10 mouse cellular contexts compared by ENCODE assay signal in the genomic region with DNA sequence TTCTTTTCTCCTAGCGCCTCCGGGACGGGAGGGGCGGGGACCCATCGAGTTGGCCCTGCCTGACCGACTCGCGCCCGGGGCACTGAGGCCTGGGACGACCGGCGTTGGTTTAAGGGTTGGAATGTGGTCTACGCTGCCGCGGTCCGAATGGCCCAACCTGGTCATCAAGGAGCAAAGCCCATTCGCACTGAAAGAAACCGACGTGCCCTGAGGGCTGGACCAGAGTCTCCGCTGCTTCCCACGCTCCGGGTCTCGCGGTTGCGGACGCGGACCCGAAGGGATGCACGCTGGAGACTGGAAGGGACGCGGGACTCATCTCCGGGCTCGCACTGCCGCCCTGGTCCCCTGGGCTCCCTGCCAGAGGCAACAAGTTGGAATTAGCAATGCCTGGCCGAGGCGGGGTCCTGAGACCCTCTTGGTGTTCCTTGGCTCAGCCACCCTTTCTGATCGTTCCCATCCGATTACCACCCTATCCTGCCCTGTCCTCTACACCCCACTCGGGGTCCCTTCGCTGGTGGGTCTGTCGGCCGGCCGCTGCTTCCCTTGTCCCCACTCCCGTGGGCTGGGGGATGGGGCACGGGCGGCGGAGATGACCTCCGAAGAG. TPM values are rescaled to one million over a fixed set of nuclear protein-coding genes. Genes with fewer than 3 reads are reported as not detected.
A peak's percentile ranks its signal among the peaks of the same experiment; 100 is the strongest.
DNase-seq lines count a peak whose midpoint lies in the region; ATAC-seq lines count a peak whose summit lies in the region.
"Had no signal": no experiment of that assay in that cellular context is flagged by ENCODE, and none has a peak within 500 bp of the region (broad histone marks: within the 10 kb centered on the region; RNA-seq: fewer than 3 reads in every experiment).

No protein-coding gene starts in this region.

- H3K9me3 ChIP-seq in embryonic facial prominence, embryonic 14.5 days (ENCODE audit: control insufficient read depth, low read length) = no peaks in the 10 kb centered on the region
- no peaks in the 10 kb centered on the region for H3K9me3 ChIP-seq in intestine, embryonic 16.5 days (ENCODE audit: control insufficient read depth, low read length)
- no peaks in the 10 kb centered on the region for H3K9me3 ChIP-seq in neural tube, embryonic 15.5 days (replicated peaks)

- peak; percentile 35 for DNase-seq in left cerebral cortex, postnatal 4 days
- DNase-seq in left cerebral cortex, adult 9 months (ENCODE audit: low spot score in 2 of 2) = no peak
- no peak for DNase-seq in embryonic facial prominence, embryonic 14.5 days (ENCODE audit: low spot score)
- no peak for DNase-seq in right cerebral cortex, postnatal 10 days (ENCODE audit: low spot score in 2 of 2)
- no peak for DNase-seq in spleen, postnatal 14 days (ENCODE audit: low spot score in 2 of 2)
- DNase-seq in cerebellum, adult 11-12 months = no peak

- peaks cover 98% of the 10 kb centered on the region for H3K27me3 ChIP-seq in embryonic facial prominence, embryonic 14.5 days (replicated peaks; ENCODE audit: control insufficient read depth, insufficient read depth, low read length)
- peaks cover 95% of the 10 kb centered on the region for H3K27me3 ChIP-seq in intestine, embryonic 16.5 days (replicated peaks; ENCODE audit: control insufficient read depth, insufficient read depth, low read length)
- peaks cover 95% of the 10 kb centered on the region for H3K27me3 ChIP-seq in neural tube, embryonic 15.5 days (replicated peaks)

- WGBS in embryonic facial prominence, embryonic 14.5 days = under 1% methylated on average over 36 of the region's 48 CpGs
- 0% methylated on average over 48 of the region's 48 CpGs for WGBS in intestine, embryonic 16.5 days
- WGBS in neural tube, embryonic 15.5 days = under 1% methylated on average over 47 of the region's 48 CpGs

- intact Hi-C loops in left cerebral cortex, postnatal 4 days (cut with DNase I) = no loop called here

- no peaks in the 10 kb centered on the region for H3K36me3 ChIP-seq in embryonic facial prominence, embryonic 14.5 days (ENCODE audit: control insufficient read depth, insufficient read depth, low read length)
- H3K36me3 ChIP-seq in intestine, embryonic 16.5 days (ENCODE audit: control insufficient read depth, insufficient read depth, low read length) = no peaks in the 10 kb centered on the region
- H3K36me3 ChIP-seq in neural tube, embryonic 15.5 days = no peaks in the 10 kb centered on the region

- peak overlapping the region; percentile 49 for H3K4me2 ChIP-seq in embryonic facial prominence, embryonic 14.5 days (ENCODE audit: low read depth, low read length)
- H3K4me2 ChIP-seq in intestine, embryonic 16.5 days (ENCODE audit: low read depth, low read length) = peak overlapping the region; percentile 16; the same call in 1 of the 2 replicates
- H3K4me2 ChIP-seq in neural tube, embryonic 15.5 days = peak overlapping the region; percentile 45

- peak overlapping the region; percentile 32 for H3K4me3 ChIP-seq in embryonic facial prominence, embryonic 14.5 days (ENCODE audit: low read depth, low read length)
- H3K4me3 ChIP-seq in intestine, embryonic 16.5 days (ENCODE audit: low read length) = peak overlapping the region; percentile 23
- peak overlapping the region; percentile 23 for H3K4me3 ChIP-seq in neural tube, embryonic 15.5 days (replicated peaks)
- H3K4me3 ChIP-seq: layer of hippocampus, adult 2 months had no signal

- peak overlapping the region; percentile 34; the same call in 1 of the 2 replicates for H3K9ac ChIP-seq in embryonic facial prominence, embryonic 14.5 days (ENCODE audit: low read depth, low read length)
- 0 out of 2 replicates have a peak overlapping the region, but pooled peaks have one; percentile 11 for H3K9ac ChIP-seq in intestine, embryonic 16.5 days (ENCODE audit: low read depth, low read length)
- no peak overlapping the region for H3K9ac ChIP-seq in neural tube, embryonic 15.5 days (replicated peaks)

- peaks cover 25% of the 10 kb centered on the region for H3K4me1 ChIP-seq in embryonic facial prominence, embryonic 14.5 days (ENCODE audit: control insufficient read depth, insufficient read depth, low read length)
- H3K4me1 ChIP-seq in intestine, embryonic 16.5 days (ENCODE audit: control insufficient read depth, insufficient read depth, low read length) = peaks cover 24% of the 10 kb centered on the region
- peaks cover 57% of the 10 kb centered on the region for H3K4me1 ChIP-seq in neural tube, embryonic 15.5 days

- ATAC-seq in embryonic facial prominence, embryonic 14.5 days (ENCODE audit: low read depth) = no peak
- no peak for ATAC-seq in intestine, embryonic 16.5 days
- no peak; the same call in 1 of the 2 replicates for ATAC-seq in neural tube, embryonic 15.5 days (ENCODE audit: low FRiP score)

- H3K27ac ChIP-seq in embryonic facial prominence, embryonic 14.5 days (replicated peaks; ENCODE audit: low read depth, low read length) = no peak overlapping the region
- H3K27ac ChIP-seq in intestine, embryonic 16.5 days (ENCODE audit: low read length) = no peak overlapping the region
- H3K27ac ChIP-seq in neural tube, embryonic 15.5 days (replicated peaks) = no peak overlapping the region
- H3K27ac ChIP-seq: layer of hippocampus, adult 2 months had no signal

RNA-seq across cellular contexts. Expression of gene Prdm12, which starts 3.6 kb away (rescaled TPM):
- under 1 TPM; 0.44 to 0.64 TPM for total RNA-seq in left cerebral cortex, postnatal 4 days (2021)
- 2.6 TPM in 2 replicates for polyA plus RNA-seq in embryonic facial prominence, embryonic 14.5 days (2014; fragmentation: Nextera tagmentation; extraction: Ambion mirVana)
- not detected in 2 replicates for polyA plus RNA-seq in intestine, embryonic 16.5 days (2015; fragmentation: Nextera tagmentation; extraction: Ambion mirVana)
- polyA plus RNA-seq in neural tube, embryonic 15.5 days (2015; fragmentation: Nextera tagmentation; extraction: Ambion mirVana) = 5.3 and 7.8 TPM in 2 replicates
- total RNA-seq: common myeloid progenitor, adult 5-6 weeks had no signal

RNA-seq across cellular contexts. Expression of gene Exosc2, which starts 34.3 kb away (rescaled TPM):
- total RNA-seq in left cerebral cortex, postnatal 4 days (2021) = 10 to 100 TPM; 28.4 to 29.0 TPM
- 36.8 and 44.2 TPM in 2 replicates for polyA plus RNA-seq in embryonic facial prominence, embryonic 14.5 days (2014; fragmentation: Nextera tagmentation; extraction: Ambion mirVana)
- polyA plus RNA-seq in intestine, embryonic 16.5 days (2015; fragmentation: Nextera tagmentation; extraction: Ambion mirVana) = 51.3 and 64.3 TPM in 2 replicates
- 40.3 and 47.1 TPM in 2 replicates for polyA plus RNA-seq in neural tube, embryonic 15.5 days (2015; fragmentation: Nextera tagmentation; extraction: Ambion mirVana)

RNA-seq across cellular contexts. Expression of gene Abl1, which starts 51.9 kb away (rescaled TPM):
- total RNA-seq in left cerebral cortex, postnatal 4 days (2021) = 10 to 100 TPM; 51.3 to 54.4 TPM
- polyA plus RNA-seq in embryonic facial prominence, embryonic 14.5 days (2014; fragmentation: Nextera tagmentation; extraction: Ambion mirVana) = 47.8 and 48.9 TPM in 2 replicates
- 25.1 and 26.2 TPM in 2 replicates for polyA plus RNA-seq in intestine, embryonic 16.5 days (2015; fragmentation: Nextera tagmentation; extraction: Ambion mirVana)
- 13.3 and 18.0 TPM in 2 replicates for polyA plus RNA-seq in neural tube, embryonic 15.5 days (2015; fragmentation: Nextera tagmentation; extraction: Ambion mirVana)
